Mouse (Mus musculus) liver, adult 2 months (tissue): ENCODE data around the gene Pias1.

ENCODE experiments used
- CTCF ChIP-seq: fragments of 200-500 bp; IDR thresholded peaks from 2 replicates; pipeline ENCODE4 v1.5.1; 2011; ENCODE audit warnings: low read depth, low read length, control low read depth
- POLR2A ChIP-seq: fragments of 200-500 bp; IDR thresholded peaks from 2 replicates; pipeline ENCODE4 v1.6.1; 2011; ENCODE audit warnings: low read length, control low read depth; ENCODE audit not compliant: insufficient read depth; ENCODE audit errors: extremely low read depth

GRCm38 (mm10) chr9:62998561-62998960 is 10.8 kb upstream of the Pias1 start:
- no peak for TF ChIP-seq CTCF
- TF ChIP-seq POLR2A, result no peak
